Mouse (Mus musculus) embryonic fibroblast, embryonic 13.5 days (primary cell): ENCODE results near the gene Tango2. TPM values are rescaled to one million over a fixed set of nuclear protein-coding genes. Genes with fewer than 3 reads are reported as not detected.

Experiments
- H3K27ac ChIP-seq: 2 replicates; pipeline ENCODE4 v1.5.1; 2012; ENCODE audit warnings: low read length, control low read depth, inconsistent platforms; ENCODE audit not compliant: insufficient read depth
- H3K4me1 ChIP-seq: 2 replicates; pipeline ENCODE4 v1.6.1; 2011; ENCODE audit warnings: low read length; ENCODE audit not compliant: control insufficient read depth, insufficient read depth
- H3K4me3 ChIP-seq: 2 replicates; pipeline ENCODE4 v1.5.1; 2011; ENCODE audit warnings: mild to moderate bottlenecking, control low read depth, low read length; ENCODE audit not compliant: insufficient read depth
- CTCF ChIP-seq: IDR thresholded peaks from 2 replicates; pipeline ENCODE4 v1.5.1; 2011; ENCODE audit warnings: mild to moderate bottlenecking, control low read depth, low read length, moderate library complexity, borderline replicate concordance; ENCODE audit not compliant: insufficient read depth
- POLR2A ChIP-seq: IDR thresholded peaks from 2 replicates; pipeline ENCODE4 v1.6.1; 2011; ENCODE audit warnings: low read depth, mild to moderate bottlenecking, control low read depth, low read length, moderate library complexity
- polyA plus RNA-seq: library from polyadenylated mRNA; stranded (reverse); fragments of >200 nt; gene quantifications from 2 replicates; pipeline ENCODE4 v1.2.4, GENCODE M21; 2011; ENCODE audit warnings: low read depth; ENCODE audit not compliant: missing spikeins, insufficient read length

Gene Tango2
- polyA plus RNA-seq, 1 experiment = 27.1 TPM

- Histone ChIP-seq H3K4me1 (peaks cover 8% of the 10 kb centered on the region; the same call in 1 of the 2 replicates), H3K4me3 (no peak overlapping the region), H3K27ac (no peak overlapping the region)
- TF ChIP-seq CTCF (no peak), POLR2A (no peak)
Observed at GRCm38 (mm10) chr16:18383756-18384155, 35.9 kb upstream of the Tango2 start.

GRCm38 (mm10) chr16:18383045-18383726, 35.3 kb upstream of the Tango2 start:
- Histone ChIP-seq H3K27ac (no peak overlapping the region), H3K4me1 (peaks cover 8% of the 10 kb centered on the region; the same call in 1 of the 2 replicates), H3K4me3 (no peak overlapping the region)
- TF ChIP-seq POLR2A = no peak
- no peak for TF ChIP-seq CTCF

- Histone ChIP-seq H3K4me3 (no peak overlapping the region), H3K27ac (no peak overlapping the region), H3K4me1 (peaks cover 8% of the 10 kb centered on the region; the same call in 1 of the 2 replicates)
- TF ChIP-seq CTCF (no peak), POLR2A (no peak)
Observed at GRCm38 (mm10) chr16:18381621-18382258, 33.8 kb upstream of the Tango2 start.

- no peak overlapping the region for H3K27ac ChIP-seq
- peaks cover 8% of the 10 kb centered on the region; the same call in 1 of the 2 replicates for H3K4me1 ChIP-seq
- H3K4me3 ChIP-seq = no peak overlapping the region
- no peak for TF ChIP-seq CTCF
- no peak for TF ChIP-seq POLR2A
Observed at GRCm38 (mm10) chr16:18380495-18381063, 32.7 kb upstream of the Tango2 start.

GRCm38 (mm10) chr16:18379338-18380001, 31.6 kb upstream of the Tango2 start:
- H3K4me1 ChIP-seq = peaks cover 8% of the 10 kb centered on the region; the same call in 1 of the 2 replicates

GRCm38 (mm10) chr16:18378489-18378888, 30.6 kb upstream of the Tango2 start:
- no peak overlapping the region for H3K4me3 ChIP-seq
- H3K4me1 ChIP-seq = peaks cover 7% of the 10 kb centered on the region; the same call in 1 of the 2 replicates
- H3K27ac ChIP-seq = no peak overlapping the region
- TF ChIP-seq CTCF = no peak
- no peak for TF ChIP-seq POLR2A

More at GRCm38 (mm10) chr16:18379338-18380001, 31.6 kb upstream of the Tango2 start:
- no peak for TF ChIP-seq POLR2A
- TF ChIP-seq CTCF = no peak
- Histone ChIP-seq H3K27ac (no peak overlapping the region), H3K4me3 (no peak overlapping the region)

- Histone ChIP-seq H3K27ac (no peak overlapping the region), H3K4me3 (no peak overlapping the region), H3K4me1 (no peaks in the 10 kb centered on the region)
- no peak for TF ChIP-seq CTCF
- no peak for TF ChIP-seq POLR2A
Observed at GRCm38 (mm10) chr16:18377203-18377602, 29.3 kb upstream of the Tango2 start.

GRCm38 (mm10) chr16:18376297-18376954, 28.5 kb upstream of the Tango2 start:
- TF ChIP-seq POLR2A = no peak
- TF ChIP-seq CTCF = no peak
- no peak overlapping the region for H3K4me3 ChIP-seq
- no peak overlapping the region for H3K27ac ChIP-seq
- H3K4me1 ChIP-seq = no peaks in the 10 kb centered on the region

GRCm38 (mm10) chr16:18373632-18374031, 25.7 kb upstream of the Tango2 start:
- no peak overlapping the region for H3K4me3 ChIP-seq
- no peak for TF ChIP-seq POLR2A
- no peak for TF ChIP-seq CTCF
- no peak overlapping the region for H3K27ac ChIP-seq
- H3K4me1 ChIP-seq = no peaks in the 10 kb centered on the region
